Comparison of ENCODE assay signal across 17 mouse cellular contexts in genomic region chr7:99065920-99066319, GRCm38 (mm10).
DNase-seq lines count a peak whose midpoint lies in the region; ATAC-seq and TF ChIP-seq lines count a peak whose summit lies in the region.
"Had no signal": no experiment of that assay in that cellular context is flagged by ENCODE, and none has a peak within 500 bp of the region (broad histone marks: within the 10 kb centered on the region; RNA-seq: fewer than 3 reads in every experiment).

No protein-coding gene starts in this region.

- ATAC-seq in heart, postnatal 0 days (ENCODE audit: insufficient read depth, low read depth) = no peak
- no peak for ATAC-seq in lung, embryonic 14.5 days (ENCODE audit: insufficient read depth)
- no peak for ATAC-seq in lung, postnatal 0 days
- ATAC-seq in intestine, embryonic 15.5 days = 0 out of 2 replicates have a peak, but pooled peaks have one; percentile 20
- ATAC-seq: CD4-positive, CD25-positive, alpha-beta regulatory T cell, adult 4 months; forebrain, embryonic 16.5 days had no signal

- no peak overlapping the region for H3K4me2 ChIP-seq in heart, postnatal 0 days (ENCODE audit: low read depth, low read length)
- no peak overlapping the region; the same call in 1 of the 2 replicates for H3K4me2 ChIP-seq in lung, embryonic 14.5 days
- no peak overlapping the region for H3K4me2 ChIP-seq in lung, postnatal 0 days (replicated peaks; ENCODE audit: low read depth, low read length)
- peak overlapping the region; percentile 10; the same call in 1 of the 2 replicates for H3K4me2 ChIP-seq in intestine, embryonic 15.5 days (replicated peaks)
- H3K4me2 ChIP-seq: hindbrain, embryonic 14.5 days; liver, embryonic 11.5 days had no signal

- 38% methylated on average over 2 of the region's 2 CpGs for WGBS in heart, postnatal 0 days
- WGBS in lung, embryonic 14.5 days = 4% methylated on average over 2 of the region's 2 CpGs
- 10% methylated on average over 2 of the region's 2 CpGs for WGBS in lung, postnatal 0 days
- 21% methylated on average over 2 of the region's 2 CpGs for WGBS in intestine, embryonic 15.5 days

- no peak for TF ChIP-seq EP300 in heart, postnatal 0 days (IDR thresholded peaks at IDR 0.05; ENCODE audit: low read depth)
- TF ChIP-seq EP300 in lung, postnatal 0 days (IDR thresholded peaks at IDR 0.05) = no peak

- no peak overlapping the region for H3K9ac ChIP-seq in heart, postnatal 0 days (replicated peaks; ENCODE audit: low read depth, low read length)
- H3K9ac ChIP-seq in lung, embryonic 14.5 days = no peak overlapping the region
- no peak overlapping the region for H3K9ac ChIP-seq in lung, postnatal 0 days (replicated peaks; ENCODE audit: low read depth)
- no peak overlapping the region for H3K9ac ChIP-seq in intestine, embryonic 15.5 days

- no peaks in the 10 kb centered on the region for H3K27me3 ChIP-seq in heart, postnatal 0 days (ENCODE audit: control insufficient read depth, insufficient read depth, low read length)
- no peaks in the 10 kb centered on the region for H3K27me3 ChIP-seq in lung, embryonic 14.5 days (ENCODE audit: insufficient read depth, low read length)
- no peaks in the 10 kb centered on the region for H3K27me3 ChIP-seq in lung, postnatal 0 days (replicated peaks; ENCODE audit: insufficient read depth, low read length)
- no peaks in the 10 kb centered on the region for H3K27me3 ChIP-seq in intestine, embryonic 15.5 days (replicated peaks)
- H3K27me3 ChIP-seq: megakaryocyte, embryonic 14.5 days had no signal

- H3K27ac ChIP-seq in heart, postnatal 0 days (ENCODE audit: low read depth) = peak overlapping the region; percentile 44; the same call in 1 of the 2 replicates
- peak overlapping the region; percentile 66 for H3K27ac ChIP-seq in lung, embryonic 14.5 days (ENCODE audit: low read depth)
- H3K27ac ChIP-seq in lung, postnatal 0 days (ENCODE audit: low read length) = no peak overlapping the region
- H3K27ac ChIP-seq in intestine, embryonic 15.5 days = peak overlapping the region; percentile 38; the same call in 1 of the 2 replicates
- H3K27ac ChIP-seq: gastrocnemius, adult 2 months; hindbrain, embryonic 14.5 days had no signal

- DNase-seq in heart, postnatal 0 days (ENCODE audit: low spot score) = no peak
- no peak for DNase-seq in heart, postnatal 10 days
- DNase-seq in lung, embryonic 14.5 days = no peak
- DNase-seq in lung, postnatal 0 days (ENCODE audit: low spot score) = no peak
- peak; percentile 70 for DNase-seq in Muller cell, postnatal 12 days (ENCODE audit: inconsistent ontology term)
- DNase-seq in frontal cortex, postnatal 14 days (ENCODE audit: low spot score in 2 of 2) = no peak
- DNase-seq: cerebellum, adult 2 months; gastrocnemius, adult 2 months; heart, adult 18-20 months; thymus, adult 2 months had no signal

- H3K36me3 ChIP-seq in heart, postnatal 0 days (replicated peaks; ENCODE audit: control insufficient read depth, insufficient read depth, low read length) = peaks cover 8% of the 10 kb centered on the region; the same call in 1 of the 2 replicates
- 0 out of 2 replicates have a peak, but pooled peaks cover 7% of the 10 kb centered on the region for H3K36me3 ChIP-seq in lung, embryonic 14.5 days (ENCODE audit: insufficient read depth)
- H3K36me3 ChIP-seq in lung, postnatal 0 days (ENCODE audit: insufficient read depth, low read length) = no peaks in the 10 kb centered on the region
- no peaks in the 10 kb centered on the region for H3K36me3 ChIP-seq in intestine, embryonic 15.5 days

- no peak overlapping the region for H3K4me3 ChIP-seq in heart, postnatal 0 days (ENCODE audit: low read depth, low read length)
- no peak overlapping the region for H3K4me3 ChIP-seq in lung, embryonic 14.5 days (ENCODE audit: low read depth, low read length)
- no peak overlapping the region for H3K4me3 ChIP-seq in lung, postnatal 0 days (ENCODE audit: low read depth, low read length)
- no peak overlapping the region for H3K4me3 ChIP-seq in intestine, embryonic 15.5 days (replicated peaks)
- H3K4me3 ChIP-seq: erythroblast, embryonic 14.5 days; gastrocnemius, adult 2 months; megakaryocyte, embryonic 14.5 days had no signal

- H3K9me3 ChIP-seq in heart, postnatal 0 days (replicated peaks; ENCODE audit: control insufficient read depth, low read length) = no peaks in the 10 kb centered on the region
- no peaks in the 10 kb centered on the region for H3K9me3 ChIP-seq in lung, embryonic 14.5 days (ENCODE audit: low read depth, low read length)
- no peaks in the 10 kb centered on the region for H3K9me3 ChIP-seq in lung, postnatal 0 days (ENCODE audit: low read length)
- H3K9me3 ChIP-seq in intestine, embryonic 15.5 days = no peaks in the 10 kb centered on the region
- H3K9me3 ChIP-seq: megakaryocyte, embryonic 14.5 days had no signal

- peaks cover 8% of the 10 kb centered on the region; the same call in 1 of the 2 replicates for H3K4me1 ChIP-seq in heart, postnatal 0 days (ENCODE audit: control insufficient read depth, insufficient read depth)
- H3K4me1 ChIP-seq in lung, embryonic 14.5 days (ENCODE audit: insufficient read depth) = peaks cover 9% of the 10 kb centered on the region; the same call in 1 of the 2 replicates
- 0 out of 2 replicates have a peak, but pooled peaks cover 3% of the 10 kb centered on the region for H3K4me1 ChIP-seq in lung, postnatal 0 days (ENCODE audit: insufficient read depth, low read depth, low read length)
- peaks cover 15% of the 10 kb centered on the region for H3K4me1 ChIP-seq in intestine, embryonic 15.5 days (replicated peaks)

- TF ChIP-seq CTCF in heart, postnatal 0 days (IDR thresholded peaks at IDR 0.05; ENCODE audit: low read depth) = no peak
- TF ChIP-seq CTCF in lung, embryonic 14.5 days (IDR thresholded peaks at IDR 0.05; ENCODE audit: low read depth) = no peak
- no peak for TF ChIP-seq CTCF in lung, postnatal 0 days (IDR thresholded peaks at IDR 0.05)

- intact Hi-C loops in heart, postnatal 10 days (cut with DNase I) = no loop called here
